Mouse (Mus musculus) liver, embryonic 14.5 days (tissue): ENCODE measurements around the gene Ralgapa2.

ENCODE experiments used
- CTCF ChIP-seq: IDR thresholded peaks from 2 replicates; pipeline ENCODE4 v1.5.1; 2016; ENCODE audit warnings: antibody characterized with exemption, low read depth, control low read depth
- EP300 ChIP-seq: IDR thresholded peaks from 2 replicates; pipeline ENCODE4 v1.6.1; 2016; ENCODE audit warnings: antibody characterized with exemption, low read depth

- TF ChIP-seq CTCF = no peak
- TF ChIP-seq EP300 = no peak
Measured at GRCm38 (mm10) chr2:146326654-146327053, 185.5 kb downstream of the Ralgapa2 start.
